Mouse (Mus musculus) embryonic fibroblast, embryonic 13.5 days (primary cell): ENCODE results near the gene Gm47955.

ENCODE experiments used
- CTCF ChIP-seq: IDR thresholded peaks from 2 replicates; pipeline ENCODE4 v1.5.1; 2011; ENCODE audit warnings: mild to moderate bottlenecking, control low read depth, low read length, moderate library complexity, borderline replicate concordance; ENCODE audit not compliant: insufficient read depth
- POLR2A ChIP-seq: IDR thresholded peaks from 2 replicates; pipeline ENCODE4 v1.6.1; 2011; ENCODE audit warnings: low read depth, mild to moderate bottlenecking, control low read depth, low read length, moderate library complexity

DNA sequence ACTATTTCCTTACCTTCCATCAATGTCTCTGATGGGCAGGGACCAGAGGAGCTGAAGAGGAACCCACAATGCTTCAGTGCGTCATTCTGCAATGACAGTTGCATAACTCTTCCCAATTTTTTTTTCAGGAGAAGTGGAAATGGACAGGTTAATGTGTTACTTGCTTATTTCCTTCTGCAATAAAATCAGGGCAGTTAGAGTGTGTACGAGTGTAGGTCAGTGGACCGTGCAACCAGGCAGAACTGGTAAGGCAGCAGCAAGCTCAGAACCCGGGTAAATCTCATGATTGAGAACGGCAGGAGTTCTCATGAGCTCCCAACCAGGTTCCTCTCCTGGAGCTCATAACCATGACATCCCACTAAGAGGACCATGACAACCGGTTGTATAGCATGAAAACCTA lies 32.0 kb downstream of the Gm47955 start:
- TF ChIP-seq CTCF (no peak), POLR2A (no peak)
